Mouse (Mus musculus) ES-E14 (cell line): ENCODE results near the gene Smarca4. TPM values are rescaled to one million over a fixed set of nuclear protein-coding genes. Genes with fewer than 3 reads are reported as not detected.

Experiments
- DNase-seq: peaks from one replicate; pipeline ENCODE4 v3.0.0-alpha.2; 2013; ENCODE audit warnings: low read depth, low spot score
- H3K27ac ChIP-seq: 2 replicates; pipeline ENCODE4 v1.5.1; 2012; ENCODE audit warnings: low read depth, mild to moderate bottlenecking, low read length, moderate library complexity, mixed read lengths; ENCODE audit not compliant: poor library complexity, insufficient read depth, severe bottlenecking
- H3K36me3 ChIP-seq: 2 replicates; pipeline ENCODE4 v1.6.1; 2012; ENCODE audit warnings: mild to moderate bottlenecking, low read length, moderate library complexity, mixed read lengths; ENCODE audit not compliant: control insufficient read depth, poor library complexity, insufficient read depth, severe bottlenecking
- H3K4me1 ChIP-seq, 2 experiments: fragments of 150-350 bp in 1 of 2; sonication (generic) in 1 of 2; 2 replicates each; pipeline ENCODE4 v1.6.1; 2012; ENCODE audit warnings: low read length in 2 of 2, mild to moderate bottlenecking in 1 of 2, mixed read lengths in 1 of 2; ENCODE audit not compliant: control insufficient read depth in 2 of 2, insufficient read depth in 2 of 2, poor library complexity in 1 of 2
- H3K4me3 ChIP-seq, 2 experiments: fragments of 150-350 bp in 1 of 2; sonication (generic) in 1 of 2; 2 replicates each; pipeline ENCODE4 v1.5.1; 2012; ENCODE audit warnings: low read length in 2 of 2, low read depth in 1 of 2, mild to moderate bottlenecking in 1 of 2, mixed read lengths in 1 of 2; ENCODE audit not compliant: insufficient read depth in 1 of 2, poor library complexity in 1 of 2, severe bottlenecking in 1 of 2
- H3K9ac ChIP-seq: 2 replicates; pipeline ENCODE4 v1.6.1; 2012; ENCODE audit warnings: low read depth, mild to moderate bottlenecking, low read length, mixed read lengths; ENCODE audit not compliant: poor library complexity, insufficient read depth, severe bottlenecking
- H3K9me3 ChIP-seq: fragments of 150-350 bp; sonication (generic); 2 replicates; pipeline ENCODE4 v1.6.1; 2012; ENCODE audit warnings: low read depth, mild to moderate bottlenecking, low read length; ENCODE audit not compliant: control insufficient read depth, insufficient read depth
- CHD2 ChIP-seq: IDR thresholded peaks from 2 replicates; pipeline ENCODE4 v1.6.1; 2014; ENCODE audit warnings: mild to moderate bottlenecking, low read depth, low read length, inconsistent platforms
- HCFC1 ChIP-seq: IDR thresholded peaks from 2 replicates; pipeline ENCODE4 v1.6.1; 2012; ENCODE audit warnings: low read length, inconsistent platforms, borderline replicate concordance; ENCODE audit not compliant: insufficient read depth
- MAFK ChIP-seq: IDR thresholded peaks from 2 replicates; pipeline ENCODE4 v1.6.1; 2014; ENCODE audit warnings: mild to moderate bottlenecking, low read depth, low read length, inconsistent platforms; ENCODE audit not compliant: insufficient read depth
- ZC3H11A ChIP-seq: IDR thresholded peaks from 2 replicates; pipeline ENCODE4 v1.6.1; 2012; ENCODE audit warnings: low read depth, mild to moderate bottlenecking, inconsistent platforms, low read length, borderline replicate concordance
- ZNF384 ChIP-seq: IDR thresholded peaks from 2 replicates; pipeline ENCODE4 v1.6.1; 2012; ENCODE audit warnings: low read depth, low read length, inconsistent platforms
- in situ Hi-C, 2 experiments: fragments of 600-800 bp; cut with MboI; formaldehyde crosslinking; loops; one replicate each; pipeline ENCODE4 v1.15.1; 2025; ENCODE audit warnings: low sequenced_read_pairs in 2 of 2, inconsistent platforms in 1 of 2; ENCODE audit not compliant: unreplicated experiment in 2 of 2
- total RNA-seq: library from RNA; depleted of rRNA; stranded (reverse); fragments of 300-350 nt; gene quantifications from 2 replicates; pipeline ENCODE4 v1.2.3, GENCODE M21; 2012

Smarca4 gene
- total RNA-seq, 1 experiment = 122 TPM

GRCm38 (mm10) chr9:21726218-21726975, 110.4 kb downstream of the Smarca4 start:
- no peak for TF ChIP-seq CHD2
- TF ChIP-seq MAFK = no peak
- no peak for TF ChIP-seq HCFC1
- TF ChIP-seq ZC3H11A = no peak
- TF ChIP-seq ZNF384 = no peak
- no peak for DNase-seq
- Histone ChIP-seq H3K27ac (no peak overlapping the region), H3K36me3 (peaks cover 44% of the 10 kb centered on the region; the same call in 1 of the 2 replicates), H3K4me3 (peak overlapping the region; percentile 1; a peak in 1 of 4 replicates), H3K9ac (peak overlapping the region; percentile 38), H3K9me3 (no peaks in the 10 kb centered on the region), H3K4me1 (peaks cover 4 to 30% of the 10 kb centered on the region in 2 experiments; a peak in 3 of 4 replicates)
- in situ Hi-C loops = no loop called here

GRCm38 (mm10) chr9:21728261-21728832, 112.4 kb downstream of the Smarca4 start:
- in situ Hi-C loops = no loop called here
- Histone ChIP-seq H3K9ac (no peak overlapping the region), H3K4me3 (no peak overlapping the region), H3K9me3 (no peaks in the 10 kb centered on the region), H3K27ac (no peak overlapping the region), H3K4me1 (peaks cover 4 to 28% of the 10 kb centered on the region in 2 experiments; a peak in 3 of 4 replicates), H3K36me3 (peaks cover 62% of the 10 kb centered on the region)
- no peak for DNase-seq
- no peak for TF ChIP-seq ZNF384
- no peak for TF ChIP-seq HCFC1
- no peak for TF ChIP-seq CHD2
- no peak for TF ChIP-seq MAFK
- TF ChIP-seq ZC3H11A = no peak

DNA sequence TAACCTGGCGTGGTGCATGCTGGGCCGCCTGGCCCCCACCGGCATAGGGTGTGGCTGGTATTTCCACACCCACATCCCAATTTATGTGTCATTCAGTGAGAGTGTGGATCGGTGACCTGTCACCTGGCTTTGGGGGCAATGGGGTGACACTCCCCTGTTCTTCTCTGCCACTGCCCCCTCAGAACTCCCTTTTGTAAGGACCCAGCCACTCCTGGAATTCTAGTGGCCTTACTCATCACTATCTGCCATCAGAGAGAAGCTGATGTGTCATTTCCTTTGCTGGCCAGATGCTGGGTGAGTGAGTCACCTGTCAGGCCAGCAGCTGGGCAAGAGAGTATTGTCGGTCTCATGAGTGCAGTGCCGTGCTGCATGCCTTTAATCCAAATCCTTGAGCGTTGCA, 113.3 kb downstream of the Smarca4 start:
- H3K36me3 ChIP-seq = peaks cover 71% of the 10 kb centered on the region
- no peak for DNase-seq
- no peak for TF ChIP-seq HCFC1
- no peak for TF ChIP-seq MAFK
- no peak for TF ChIP-seq ZNF384
- TF ChIP-seq CHD2 = no peak
- no peak for TF ChIP-seq ZC3H11A
- H3K27ac ChIP-seq = no peak overlapping the region
- no peaks in the 10 kb centered on the region for H3K9me3 ChIP-seq
- H3K9ac ChIP-seq = no peak overlapping the region
- in situ Hi-C loops = no loop called here
- no peak overlapping the region for H3K4me3 ChIP-seq
- H3K4me1 ChIP-seq = peaks cover 4 to 28% of the 10 kb centered on the region in 2 experiments; a peak in 3 of 4 replicates

DNA sequence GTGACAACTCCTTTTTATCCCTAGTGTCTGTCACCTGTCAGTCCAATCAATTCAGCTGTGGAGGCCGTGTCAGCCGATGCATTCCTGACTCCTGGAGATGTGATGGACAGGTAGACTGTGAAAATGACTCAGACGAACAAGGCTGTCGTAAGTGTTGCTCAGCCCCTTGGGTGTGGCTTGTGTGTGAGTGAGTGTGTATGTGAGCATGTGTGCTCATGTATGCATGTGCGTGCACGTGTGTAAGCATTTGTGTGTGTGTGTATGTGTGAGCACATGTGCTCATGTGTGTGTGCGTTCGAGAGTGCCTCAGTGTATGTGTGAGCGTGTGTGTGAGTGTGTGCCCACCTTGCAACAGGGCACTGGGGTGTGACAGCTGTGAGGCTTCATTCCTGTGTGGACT, 116.3 kb downstream of the Smarca4 start:
- Histone ChIP-seq H3K4me1 (peaks cover 4 to 14% of the 10 kb centered on the region in 2 experiments; a peak in 2 of 4 replicates), H3K9me3 (no peaks in the 10 kb centered on the region), H3K36me3 (peaks cover 74% of the 10 kb centered on the region), H3K27ac (no peak overlapping the region; the same call in 1 of the 2 replicates), H3K4me3 (no peak overlapping the region), H3K9ac (no peak overlapping the region)
- in situ Hi-C loops = no loop called here
- TF ChIP-seq HCFC1 (no peak), ZC3H11A (no peak), ZNF384 (no peak)
- DNase-seq = no peak
